Mouse (Mus musculus) urinary bladder, postnatal 10 days (tissue): ENCODE data around the gene Ccnc.

ENCODE experiments used
- DNase-seq: peaks from one replicate; pipeline ENCODE4 v3.0.0; 2022; ENCODE audit warnings: low spot score

The Ccnc gene

GRCm38 (mm10) chr4:21807204-21807603 lies 79.7 kb downstream of the Ccnc start:
- DNase-seq: no peak
